Mouse (Mus musculus) ES-Bruce4 (cell line): ENCODE measurements at regions not wholly inside any gene's neighbourhood (a gene's known extent, or its start where the extent isn't known, plus 50 kb on each side); places are given as distances from the start of the nearest gene placed in this dataset.

Experiments
- H3K27ac ChIP-seq: 2 replicates; pipeline ENCODE4 v1.5.1; 2012; ENCODE audit warnings: low read length, inconsistent platforms; ENCODE audit not compliant: insufficient read depth
- H3K27me3 ChIP-seq: 2 replicates; pipeline ENCODE4 v1.6.1; 2012; ENCODE audit warnings: mild to moderate bottlenecking, low read length, inconsistent platforms; ENCODE audit not compliant: control insufficient read depth, poor library complexity, insufficient read depth, severe bottlenecking
- H3K36me3 ChIP-seq: 2 replicates; pipeline ENCODE4 v1.6.1; 2012; ENCODE audit warnings: inconsistent platforms, mild to moderate bottlenecking, low read length, moderate library complexity; ENCODE audit not compliant: control insufficient read depth, poor library complexity, insufficient read depth, severe bottlenecking
- H3K4me1 ChIP-seq: one replicate; pipeline ENCODE4 v1.8.1; 2011; ENCODE audit warnings: low read length; ENCODE audit not compliant: control insufficient read depth, insufficient read depth
- H3K4me3 ChIP-seq: 2 replicates; pipeline ENCODE4 v1.5.1; 2011; ENCODE audit warnings: low read depth, mild to moderate bottlenecking, low read length
- H3K9ac ChIP-seq: 2 replicates; pipeline ENCODE4 v1.6.1; 2012; ENCODE audit warnings: low read depth, mild to moderate bottlenecking, inconsistent platforms; ENCODE audit not compliant: poor library complexity, severe bottlenecking
- H3K9me3 ChIP-seq: replicated peaks from 2 replicates; pipeline ENCODE4 v1.6.1; 2012; ENCODE audit warnings: mild to moderate bottlenecking, low read length, inconsistent platforms; ENCODE audit not compliant: control insufficient read depth, poor library complexity, insufficient read depth, severe bottlenecking
- CTCF ChIP-seq: IDR thresholded peaks from one replicate; pipeline ENCODE4 v1.8.1; 2011; ENCODE audit warnings: low read depth, low read length
- EP300 ChIP-seq: IDR thresholded peaks from 2 replicates; pipeline ENCODE4 v1.6.1; 2011; ENCODE audit warnings: low read depth, low read length; ENCODE audit not compliant: insufficient read depth
- POLR2A ChIP-seq: IDR thresholded peaks from one replicate; pipeline ENCODE4 v1.8.1; 2011; ENCODE audit warnings: low read length; ENCODE audit not compliant: insufficient read depth

GRCm38 (mm10) chr12:77054211-77054610 is 92.2 kb upstream of the Max start:
- TF ChIP-seq EP300 (no peak), POLR2A (no peak), CTCF (no peak)
- H3K4me1 ChIP-seq = peaks cover 2% of the 10 kb centered on the region
- H3K36me3 ChIP-seq = no peaks in the 10 kb centered on the region
- no peaks in the 10 kb centered on the region for H3K27me3 ChIP-seq
- no peaks in the 10 kb centered on the region for H3K9me3 ChIP-seq
- H3K27ac ChIP-seq = no peak overlapping the region
- no peak overlapping the region for H3K4me3 ChIP-seq
- H3K9ac ChIP-seq = no peak overlapping the region

GRCm38 (mm10) chr12:77052853-77053252 is 90.9 kb upstream of the Max start:
- no peak overlapping the region for H3K9ac ChIP-seq
- no peak overlapping the region for H3K4me3 ChIP-seq
- H3K36me3 ChIP-seq = no peaks in the 10 kb centered on the region
- no peak for TF ChIP-seq POLR2A
- peak; percentile 51 for TF ChIP-seq CTCF
- H3K9me3 ChIP-seq = no peaks in the 10 kb centered on the region
- H3K4me1 ChIP-seq = peaks cover 2% of the 10 kb centered on the region
- H3K27me3 ChIP-seq = no peaks in the 10 kb centered on the region
- H3K27ac ChIP-seq = no peak overlapping the region

GRCm38 (mm10) chr12:77048380-77048779 is 86.4 kb upstream of the Max start:
- H3K9ac ChIP-seq = no peak overlapping the region

GRCm38 (mm10) chr12:77047273-77047672 is 85.3 kb upstream of the Max start:
- H3K4me1 ChIP-seq = no peaks in the 10 kb centered on the region
- no peaks in the 10 kb centered on the region for H3K36me3 ChIP-seq
- no peak overlapping the region for H3K27ac ChIP-seq
- H3K9ac ChIP-seq = no peak overlapping the region
- no peaks in the 10 kb centered on the region for H3K9me3 ChIP-seq
- H3K4me3 ChIP-seq = no peak overlapping the region
- H3K27me3 ChIP-seq = no peaks in the 10 kb centered on the region
- TF ChIP-seq POLR2A (no peak), EP300 (no peak), CTCF (no peak)

More at GRCm38 (mm10) chr12:77048380-77048779, 86.4 kb upstream of the Max start:
- no peaks in the 10 kb centered on the region for H3K4me1 ChIP-seq
- no peaks in the 10 kb centered on the region for H3K27me3 ChIP-seq
- no peaks in the 10 kb centered on the region for H3K36me3 ChIP-seq
- TF ChIP-seq POLR2A (no peak), EP300 (no peak), CTCF (no peak)
- no peaks in the 10 kb centered on the region for H3K9me3 ChIP-seq
- no peak overlapping the region for H3K27ac ChIP-seq
- H3K4me3 ChIP-seq = no peak overlapping the region

GRCm38 (mm10) chr12:77045956-77046355 is 84.0 kb upstream of the Max start:
- H3K27ac ChIP-seq = no peak overlapping the region
- no peaks in the 10 kb centered on the region for H3K36me3 ChIP-seq
- H3K27me3 ChIP-seq = no peaks in the 10 kb centered on the region
- no peak overlapping the region for H3K9ac ChIP-seq
- H3K4me3 ChIP-seq = no peak overlapping the region
- H3K9me3 ChIP-seq = no peaks in the 10 kb centered on the region
- no peaks in the 10 kb centered on the region for H3K4me1 ChIP-seq
- TF ChIP-seq POLR2A (no peak), CTCF (no peak), EP300 (no peak)

- no peaks in the 10 kb centered on the region for H3K9me3 ChIP-seq
- H3K27me3 ChIP-seq = no peaks in the 10 kb centered on the region
- no peak overlapping the region for H3K9ac ChIP-seq
- no peak overlapping the region for H3K27ac ChIP-seq
- no peak overlapping the region for H3K4me3 ChIP-seq
- no peaks in the 10 kb centered on the region for H3K36me3 ChIP-seq
- TF ChIP-seq CTCF (no peak), EP300 (no peak), POLR2A (no peak)
- H3K4me1 ChIP-seq = no peaks in the 10 kb centered on the region
Observed at GRCm38 (mm10) chr12:77045356-77045755, 83.4 kb upstream of the Max start.
